Mouse (Mus musculus) Patski (cell line): ENCODE measurements around the gene Ear1. TPM values are rescaled to one million over a fixed set of nuclear protein-coding genes. Genes with fewer than 3 reads are reported as not detected.
"Not testable (repeated sequence)": the region's sequence is repeated elsewhere in the genome, so short reads cannot be mapped to it uniquely, and the experiment has no call there.

ENCODE experiments used
- ATAC-seq: fragments of 100-300 bp; one replicate; pipeline ENCODE4 v1.8.0; 2021
- CTCF ChIA-PET: fragments of 350-600 bp; sonication (Branson Sonifier 250); formaldehyde crosslinking; loops from one replicate; lab custom pipeline; 2022; ENCODE audit warnings: inconsistent platforms; lab: Charles Lee
- POLR2A ChIA-PET: fragments of 350-600 bp; sonication (Branson Sonifier 250); formaldehyde crosslinking; loops from one replicate; lab custom pipeline; 2022; ENCODE audit warnings: antibody characterized with exemption, inconsistent platforms; lab: Charles Lee
- DNase-seq: peaks from one replicate; pipeline ENCODE4 v3.0.0-alpha.2; 2011; ENCODE audit warnings: low read depth, low spot score
- H3K27me3 ChIP-seq: fragments of 371-371 bp; one replicate; pipeline ENCODE4 v1.5.1; 2021
- CTCF ChIP-seq: fragments of 100-300 bp; IDR thresholded peaks from one replicate; pipeline ENCODE4 v1.5.1; 2021
- in situ Hi-C: fragments of 300-500 bp; cut with MboI; formaldehyde crosslinking; loops from 3 replicates; pipeline ENCODE4 v1.11.1; 2018; ENCODE audit warnings: low pct_unique_long_range_greater_than_20kb, mixed read lengths
- polyA plus RNA-seq: library from polyadenylated mRNA; unstranded; gene quantifications from one replicate; pipeline ENCODE4 v1.2.3, GENCODE M21; 2021

The Ear1 gene
- polyA plus RNA-seq, 1 experiment from 2014 or later: not detected

GRCm38 (mm10) chr14:43860522-43860921 lies 14.8 kb downstream of the Ear1 start:
- H3K27me3 ChIP-seq, POLR2A ChIA-PET, in situ Hi-C loops, ATAC-seq, DNase-seq, CTCF ChIA-PET: not testable (repeated sequence)
- TF ChIP-seq CTCF: peak; percentile 53

GRCm38 (mm10) chr14:43859465-43859864 lies 15.9 kb downstream of the Ear1 start:
- H3K27me3 ChIP-seq, ATAC-seq, in situ Hi-C loops, CTCF ChIA-PET, DNase-seq, POLR2A ChIA-PET: not testable (repeated sequence)

DNA sequence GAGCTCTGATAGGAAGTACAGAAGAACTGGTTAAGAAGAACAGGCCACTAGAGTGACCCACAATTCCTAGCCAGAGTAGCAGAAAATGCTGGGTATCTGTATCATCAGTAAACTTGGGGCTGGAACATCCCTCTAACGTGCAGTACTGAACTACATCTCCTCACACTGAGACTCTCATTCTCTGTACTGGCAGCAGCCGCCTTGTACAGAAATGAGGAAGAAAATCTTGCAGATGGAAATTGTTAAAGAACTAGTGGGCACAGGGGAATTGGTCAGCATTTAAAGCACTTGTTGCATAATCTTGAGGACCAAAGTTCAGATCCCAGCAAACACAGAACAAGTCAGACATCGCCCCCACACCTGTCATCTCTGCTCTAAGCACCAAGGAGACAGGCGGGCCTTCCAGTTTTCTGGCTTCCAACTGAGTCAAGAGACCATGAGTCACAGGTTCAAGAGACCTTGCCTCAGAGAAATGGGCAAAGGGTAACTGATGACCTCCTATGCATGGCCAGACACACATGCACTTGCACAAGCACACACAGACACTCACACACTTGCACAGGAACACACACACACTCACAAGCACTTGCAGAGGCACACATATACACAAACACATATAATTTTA lies 31.3 kb downstream of the Ear1 start:
- POLR2A ChIA-PET, DNase-seq, in situ Hi-C loops, ATAC-seq, H3K27me3 ChIP-seq, CTCF ChIA-PET: not testable (repeated sequence)

GRCm38 (mm10) chr14:43840976-43841375 lies 34.3 kb downstream of the Ear1 start:
- in situ Hi-C loops, H3K27me3 ChIP-seq, DNase-seq, CTCF ChIA-PET, ATAC-seq, POLR2A ChIA-PET: not testable (repeated sequence)

DNA sequence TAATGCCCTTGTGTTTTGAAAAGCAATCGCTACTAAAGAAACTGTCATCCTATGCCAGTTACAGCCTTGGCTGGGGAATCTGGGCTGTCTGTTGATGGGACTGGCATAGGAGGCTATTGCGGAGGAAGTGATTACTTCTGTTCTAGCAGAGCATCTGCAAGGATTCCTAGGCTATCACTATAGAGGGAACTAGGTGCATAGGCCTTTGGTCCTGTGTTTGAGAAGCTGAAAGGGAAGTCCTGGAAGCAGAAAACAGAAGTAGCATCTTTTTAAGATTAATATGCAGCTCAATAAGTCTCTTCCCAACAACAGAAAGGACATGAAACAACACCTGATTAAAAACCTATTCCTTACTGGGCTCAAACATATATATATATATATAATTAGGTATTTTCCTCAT lies 40.0 kb downstream of the Ear1 start:
- ATAC-seq, POLR2A ChIA-PET, CTCF ChIA-PET, DNase-seq, in situ Hi-C loops, H3K27me3 ChIP-seq: not testable (repeated sequence)

DNA sequence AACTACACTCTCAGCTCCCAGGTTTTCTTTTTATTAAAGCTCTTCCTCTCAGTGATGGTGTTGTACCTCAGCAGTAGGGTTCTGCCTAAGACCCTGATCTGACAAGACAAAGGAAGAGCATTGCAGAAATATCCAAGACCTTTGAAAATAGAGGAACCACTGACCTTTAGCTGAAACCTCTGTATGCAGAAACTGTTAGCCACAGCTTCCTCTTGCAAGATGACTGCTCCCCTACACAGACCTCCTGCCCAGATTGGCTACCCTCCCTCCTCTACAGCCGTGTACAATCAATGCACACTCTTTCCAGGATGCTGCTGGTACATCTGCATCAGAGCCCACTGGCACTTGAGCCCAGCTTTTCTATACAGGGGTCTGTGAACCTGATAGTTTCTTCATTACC lies 44.9 kb downstream of the Ear1 start:
- CTCF ChIA-PET: not testable (repeated sequence)

GRCm38 (mm10) chr14:43824176-43824575 lies 51.1 kb downstream of the Ear1 start:
- DNase-seq, CTCF ChIA-PET, ATAC-seq, POLR2A ChIA-PET, in situ Hi-C loops, H3K27me3 ChIP-seq: not testable (repeated sequence)

More for the DNA sequence above, 44.9 kb downstream of the Ear1 start:
- ATAC-seq, in situ Hi-C loops, POLR2A ChIA-PET, H3K27me3 ChIP-seq, DNase-seq: not testable (repeated sequence)

DNA sequence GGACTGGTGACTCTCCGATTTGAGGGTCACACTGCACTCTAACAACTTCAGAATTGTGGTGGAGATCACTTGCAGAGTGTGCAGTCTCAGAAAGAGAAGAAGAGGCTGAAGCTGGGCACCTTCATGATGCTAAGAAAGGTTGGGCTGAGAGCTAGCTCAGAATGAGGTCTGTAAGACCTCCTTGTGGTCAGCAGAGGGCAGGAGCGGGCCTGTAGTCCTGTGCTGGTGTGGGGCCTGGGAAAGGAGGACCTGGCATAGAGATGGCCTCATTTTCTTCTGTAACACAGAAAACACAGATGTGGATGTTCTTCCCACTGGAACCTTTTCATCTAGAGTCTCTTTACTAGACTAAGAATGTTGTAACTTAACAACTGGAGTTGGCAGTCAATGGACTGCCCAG lies 53.4 kb downstream of the Ear1 start:
- POLR2A ChIA-PET, CTCF ChIA-PET, ATAC-seq, DNase-seq, in situ Hi-C loops, H3K27me3 ChIP-seq: not testable (repeated sequence)

DNA sequence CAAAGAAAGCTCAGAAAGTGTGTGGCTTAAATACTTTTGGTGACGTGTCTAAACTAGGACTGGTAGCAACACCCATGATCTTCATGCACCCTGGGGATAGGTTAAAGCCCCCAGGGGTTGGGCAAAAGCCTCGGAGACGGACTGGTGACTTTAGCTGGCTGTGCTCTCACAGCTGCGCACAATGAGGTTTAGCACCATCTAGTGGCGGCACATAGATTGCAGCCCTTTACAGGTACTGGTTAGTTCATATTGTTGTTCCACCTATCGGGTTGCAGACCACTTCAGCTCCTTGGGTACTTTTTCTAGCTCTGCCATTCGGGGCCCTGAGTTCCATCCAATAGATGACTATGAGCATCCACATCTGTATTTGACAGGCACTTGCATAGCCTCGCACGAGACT lies 62.9 kb downstream of the Ear1 start:
- DNase-seq: peak; percentile 7
- H3K27me3 ChIP-seq, CTCF ChIA-PET, in situ Hi-C loops, ATAC-seq, POLR2A ChIA-PET: not testable (repeated sequence)
- peak; percentile 69 for TF ChIP-seq CTCF

GRCm38 (mm10) chr14:43808142-43808541 lies 67.2 kb downstream of the Ear1 start:
- POLR2A ChIA-PET, in situ Hi-C loops, H3K27me3 ChIP-seq, CTCF ChIA-PET, ATAC-seq, DNase-seq: not testable (repeated sequence)

- DNase-seq, ATAC-seq, in situ Hi-C loops, CTCF ChIA-PET, H3K27me3 ChIP-seq, POLR2A ChIA-PET: not testable (repeated sequence)
Observed at GRCm38 (mm10) chr14:43804435-43804834, 70.9 kb downstream of the Ear1 start.

GRCm38 (mm10) chr14:43796905-43797470 lies 78.3 kb downstream of the Ear1 start:
- ATAC-seq, in situ Hi-C loops, DNase-seq, CTCF ChIA-PET, H3K27me3 ChIP-seq, POLR2A ChIA-PET: not testable (repeated sequence)
